Mouse (Mus musculus): ENCODE measurements around the gene Sept10.

Sept10 gene

GRCm38 (mm10) chr10:59225137-59225536, 3.5 kb upstream of the Sept10 start:
- DNase-seq (ENCODE audit: low read depth, low spot score) = no peak

DNA sequence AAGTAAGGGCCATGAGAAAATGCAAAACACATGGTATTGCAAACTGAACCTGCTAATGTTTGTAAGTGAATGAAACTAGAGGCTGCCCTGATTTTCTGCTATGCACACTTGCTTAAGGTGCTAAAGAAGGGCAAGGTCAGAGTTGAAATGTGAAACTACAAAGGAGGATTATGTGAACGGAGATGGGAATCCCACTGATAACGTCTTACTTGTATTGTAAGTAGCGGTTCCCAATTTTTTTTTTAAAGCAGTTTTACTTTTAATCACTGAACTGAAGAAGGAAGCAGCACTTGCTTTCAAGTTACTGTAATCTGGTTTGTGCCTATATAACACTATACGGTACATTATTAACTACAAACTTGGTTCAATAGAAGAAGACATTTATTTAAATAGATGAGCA, 2.2 kb upstream of the Sept10 start:
- no peak for DNase-seq (ENCODE audit: low read depth, low spot score)

- no peak for DNase-seq (ENCODE audit: low read depth, low spot score)
These were observed 1.7 kb upstream of the Sept10 start for GRCm38 (mm10) chr10:59223301-59223700.

GRCm38 (mm10) chr10:59222271-59223101, 839 bp upstream of the Sept10 start:
- DNase-seq (ENCODE audit: low read depth, low spot score) = peak; percentile 61

DNA sequence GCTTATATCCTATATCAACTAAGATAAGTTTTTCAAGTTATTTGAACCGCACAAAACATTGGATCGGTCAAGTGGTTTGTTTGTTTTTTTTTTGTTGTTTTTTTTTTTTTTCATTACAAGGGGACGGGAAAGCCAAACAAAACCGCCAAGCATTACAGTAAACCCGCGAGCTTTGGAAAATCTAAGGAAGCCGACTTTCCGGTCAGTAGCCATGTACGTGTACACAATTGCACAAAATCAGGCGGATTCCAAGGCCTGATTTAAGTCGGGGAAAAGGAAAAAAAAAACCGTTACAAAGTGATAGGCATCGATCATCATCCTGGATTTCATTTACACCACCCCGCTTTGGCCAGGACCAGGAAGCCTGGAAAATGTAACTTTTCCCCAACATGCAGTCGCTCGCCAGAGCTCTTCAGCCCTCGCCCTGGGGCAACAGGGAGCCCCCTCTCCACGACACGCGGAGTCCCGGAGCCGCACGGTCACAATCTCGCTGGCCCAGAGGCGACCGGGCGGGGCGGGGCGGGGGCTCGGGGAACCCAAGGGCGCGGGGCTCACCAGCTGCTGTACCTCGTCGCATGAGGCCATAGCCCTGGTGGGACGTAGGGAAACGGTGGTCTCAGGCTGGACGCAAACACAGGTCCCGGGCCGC, 699 bp downstream of the Sept10 start:
- peak; percentile 20 for DNase-seq (ENCODE audit: low read depth, low spot score)

- DNase-seq (ENCODE audit: low read depth, low spot score) = no peak
These were observed 21.6 kb downstream of the Sept10 start for GRCm38 (mm10) chr10:59200011-59200410.

DNA sequence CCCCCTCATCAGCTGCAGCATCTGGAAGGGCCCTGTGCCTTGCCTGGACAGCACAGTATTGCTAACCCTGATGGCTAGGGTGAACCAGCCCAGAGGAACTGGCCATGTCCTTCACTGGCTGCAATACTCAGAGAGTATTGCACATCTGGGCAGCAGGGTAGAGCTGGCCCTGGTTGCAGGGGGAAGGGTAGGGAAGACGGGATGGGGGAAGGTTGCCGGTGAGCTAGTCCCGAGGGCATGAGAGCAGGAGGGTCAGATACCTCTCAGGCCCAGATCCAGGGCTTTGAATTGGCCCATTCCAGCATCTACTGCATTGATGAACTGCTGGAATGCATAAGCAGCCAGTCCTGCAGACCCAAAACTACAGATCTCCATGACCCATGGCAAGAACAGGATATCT, 24.9 kb downstream of the Sept10 start:
- DNase-seq (ENCODE audit: low read depth, low spot score) = no peak

DNA sequence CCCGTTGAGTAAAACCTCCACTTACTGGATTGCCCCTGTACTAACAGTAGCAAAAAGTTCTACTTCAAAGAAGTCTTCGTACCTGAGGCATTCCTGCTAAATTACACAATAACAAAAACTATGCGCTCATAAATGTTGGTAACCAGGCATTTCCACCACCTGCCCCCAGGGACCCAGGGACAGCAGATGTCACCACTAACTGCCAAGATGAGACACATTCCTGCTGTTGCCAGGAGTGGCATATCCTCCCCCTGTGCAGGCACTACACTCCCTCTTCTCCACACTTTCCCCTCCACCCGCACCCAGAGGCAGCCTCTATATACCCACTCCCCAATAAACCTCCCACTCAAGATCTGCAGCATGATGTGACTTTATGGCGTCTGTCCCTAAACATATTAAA, 26.8 kb downstream of the Sept10 start:
- peak; percentile 11 for DNase-seq (ENCODE audit: low read depth, low spot score)

GRCm38 (mm10) chr10:59182306-59182705, 39.3 kb downstream of the Sept10 start:
- no peak for DNase-seq (ENCODE audit: low read depth, low spot score)

DNA sequence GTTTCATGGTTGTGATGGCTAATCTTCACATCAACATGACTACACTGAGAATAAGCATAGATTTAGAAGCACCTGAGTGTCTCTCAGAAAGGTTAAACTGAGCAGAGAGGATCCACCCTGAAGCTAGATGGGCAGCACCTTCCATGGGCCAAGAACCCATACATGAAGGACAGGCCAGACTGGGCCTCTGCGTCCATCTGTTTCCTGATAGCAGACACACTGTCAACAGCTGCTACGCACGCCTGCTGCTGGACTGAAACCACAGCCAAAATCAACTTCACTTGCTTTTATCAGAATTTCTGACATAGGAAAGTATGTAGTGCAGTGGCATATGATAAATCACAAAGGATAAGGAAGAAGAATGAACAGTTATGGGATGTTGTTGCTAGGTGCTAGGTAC, 42.0 kb downstream of the Sept10 start:
- no peak for DNase-seq (ENCODE audit: low read depth, low spot score)

- DNase-seq (ENCODE audit: low read depth, low spot score) = no peak
These were observed 49.1 kb downstream of the Sept10 start for GRCm38 (mm10) chr10:59172539-59172938.

DNA sequence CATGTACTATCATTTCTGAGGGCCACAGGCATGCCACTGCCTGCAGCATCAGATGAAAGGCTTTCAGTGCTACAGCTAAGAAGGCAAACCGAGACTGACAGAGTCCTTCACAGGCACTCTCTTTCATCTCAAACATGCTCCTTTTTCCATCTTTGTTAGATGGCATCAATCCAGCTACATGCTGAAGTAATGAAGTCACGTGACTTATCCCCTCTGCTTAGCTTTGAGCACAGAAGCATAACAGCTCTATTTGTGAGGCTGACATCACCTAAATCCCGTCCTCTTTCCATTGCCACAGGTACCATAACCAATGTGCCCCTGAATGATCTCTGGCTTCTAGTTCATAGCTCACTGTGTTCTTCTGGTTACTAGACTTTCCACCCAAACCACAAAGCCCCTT, 50.6 kb downstream of the Sept10 start:
- no peak for DNase-seq (ENCODE audit: low read depth, low spot score)

- peak; percentile 81 for DNase-seq (ENCODE audit: low read depth, low spot score)
These were observed 55.3 kb downstream of the Sept10 start for GRCm38 (mm10) chr10:59166104-59166944.

DNA sequence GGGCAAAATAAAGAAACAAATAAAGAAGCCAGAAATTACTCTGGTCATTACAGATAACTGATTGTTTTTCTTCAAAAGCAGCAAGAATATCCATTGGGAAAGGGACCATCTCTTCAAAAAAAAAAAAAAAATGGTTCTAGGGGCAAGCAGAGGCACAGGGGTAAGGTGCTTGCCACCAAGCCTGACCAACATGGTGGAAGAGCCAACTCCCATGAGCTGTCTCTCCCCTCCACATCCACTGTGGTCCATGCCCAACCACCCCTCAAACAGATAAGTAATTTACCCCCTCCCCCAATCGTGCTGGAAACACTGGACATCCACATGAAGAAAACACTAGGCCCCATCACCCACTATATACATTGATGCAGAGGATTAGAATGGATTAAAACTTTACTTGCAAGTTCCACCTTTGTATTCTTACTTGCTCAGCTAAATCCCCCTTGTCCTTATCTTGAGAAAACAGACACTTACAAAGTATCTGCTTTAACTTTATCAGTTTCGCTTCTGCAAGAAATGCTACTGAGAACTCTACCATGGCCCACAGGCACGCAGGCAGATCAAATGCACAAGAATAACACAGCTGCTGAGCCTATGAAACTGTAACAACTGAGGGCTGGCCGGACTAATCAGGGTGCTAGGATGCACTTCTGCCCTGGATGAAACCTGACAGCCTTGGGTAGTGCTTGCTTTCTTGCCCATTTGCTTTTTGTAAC, 59.3 kb downstream of the Sept10 start:
- no peak for DNase-seq (ENCODE audit: low read depth, low spot score)

DNA sequence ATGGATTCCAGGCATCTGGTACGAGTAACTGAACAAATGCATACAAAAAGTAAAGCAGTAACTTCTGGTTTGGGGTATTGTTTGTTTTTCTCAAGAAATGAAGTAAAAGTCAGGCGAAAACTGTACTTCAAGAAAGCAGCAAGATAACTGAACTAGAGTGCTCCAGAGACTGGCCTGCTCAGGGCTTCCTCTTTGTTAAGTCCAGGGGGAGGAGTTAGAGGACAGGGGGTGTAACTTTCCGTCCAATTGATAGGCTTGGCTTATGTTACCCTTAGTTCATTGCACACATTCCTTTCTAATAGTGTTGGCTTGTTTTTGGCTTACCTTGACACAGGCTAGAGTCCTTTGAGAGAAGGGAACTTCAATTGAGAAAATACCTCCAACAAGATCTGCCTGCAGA, 63.0 kb downstream of the Sept10 start:
- no peak for DNase-seq (ENCODE audit: low read depth, low spot score)

- no peak for DNase-seq (ENCODE audit: low read depth, low spot score)
These were observed 69.0 kb downstream of the Sept10 start for GRCm38 (mm10) chr10:59152544-59153081.

GRCm38 (mm10) chr10:59150938-59151657, 70.5 kb downstream of the Sept10 start:
- DNase-seq (ENCODE audit: low read depth, low spot score) = no peak

DNA sequence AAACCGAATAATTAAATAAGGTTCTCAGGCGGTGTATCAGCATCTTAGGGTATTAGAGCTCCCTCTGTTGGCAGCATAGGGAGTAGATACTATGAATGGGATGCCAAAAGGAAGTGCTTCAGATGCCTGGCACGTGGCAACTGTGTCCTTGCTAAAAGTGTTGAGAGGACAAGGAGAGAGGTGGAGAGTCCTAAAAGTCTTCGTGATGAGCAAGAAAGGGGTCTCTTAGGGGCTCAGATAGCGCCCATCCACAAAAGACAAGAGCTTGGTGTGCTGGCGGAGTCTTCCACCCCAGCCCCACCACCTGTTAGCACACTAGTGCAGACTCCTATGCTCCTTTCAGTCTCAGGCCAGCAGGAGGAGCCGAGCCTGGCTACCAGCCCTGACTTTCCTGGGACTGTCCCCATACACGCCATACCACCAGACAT, 71.7 kb downstream of the Sept10 start:
- peak; percentile 77 for DNase-seq (ENCODE audit: low read depth, low spot score)

GRCm38 (mm10) chr10:59133478-59134009, 88.1 kb downstream of the Sept10 start:
- DNase-seq (ENCODE audit: low read depth, low spot score) = peak; percentile 31

DNA sequence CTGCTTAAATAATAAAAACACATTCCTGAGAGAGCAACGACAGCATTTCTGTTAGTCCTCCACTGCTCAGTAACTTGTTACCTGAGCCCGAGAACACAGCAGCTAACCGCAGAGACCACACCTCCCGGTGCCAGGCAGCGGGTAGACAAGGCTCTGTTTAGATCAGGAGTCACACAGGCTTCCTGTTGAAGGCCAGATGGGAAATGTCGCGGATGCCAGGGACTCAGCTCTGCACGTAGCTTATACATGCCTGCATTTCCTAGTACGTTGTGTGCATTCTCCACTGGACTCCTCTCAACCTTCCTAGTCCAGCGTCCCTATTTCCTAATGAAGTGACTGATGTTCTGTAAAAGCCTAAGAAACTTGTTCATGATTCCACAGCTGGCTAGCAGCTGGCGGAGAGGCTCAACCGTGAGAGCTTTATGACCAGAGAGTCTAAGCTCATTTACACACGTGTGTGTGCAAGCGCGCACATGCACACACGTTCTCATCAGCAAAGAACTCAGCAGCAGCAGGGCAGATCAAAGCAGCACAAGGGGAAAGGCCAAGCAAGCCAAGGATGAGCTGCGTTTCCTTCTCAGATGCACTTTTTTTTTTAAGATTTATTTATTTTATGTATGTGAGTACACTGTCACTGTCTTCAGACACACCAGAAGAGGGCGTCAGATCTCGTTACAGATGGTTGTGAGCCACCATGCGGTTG, 89.6 kb downstream of the Sept10 start:
- DNase-seq (ENCODE audit: low read depth, low spot score) = no peak
